Mouse (Mus musculus) forebrain, embryonic 15.5 days (tissue): ENCODE data around the gene Rcbtb2. TPM values are rescaled to one million over a fixed set of nuclear protein-coding genes. Genes with fewer than 3 reads are reported as not detected.
"Not testable (repeated sequence)": the region's sequence is repeated elsewhere in the genome, so short reads cannot be mapped to it uniquely, and the experiment has no call there.

Experiments
- ATAC-seq: fragments of 200-750 bp; cut with Nextera tagmentation; replicated peaks from 2 replicates; pipeline ENCODE4 v1.8.0; 2017; ENCODE audit warnings: mild to moderate bottlenecking, moderate TSS enrichment, moderate library complexity
- H3K27ac ChIP-seq: fragments of 300-500 bp; sonication (generic); replicated peaks from 2 replicates; pipeline ENCODE4 v1.5.1; 2015; ENCODE audit warnings: mild to moderate bottlenecking, inconsistent platforms
- H3K27me3 ChIP-seq: fragments of 300-500 bp; sonication (generic); 2 replicates; pipeline ENCODE4 v1.6.1; 2015; ENCODE audit warnings: inconsistent platforms
- H3K36me3 ChIP-seq: fragments of 300-500 bp; sonication (generic); 2 replicates; pipeline ENCODE4 v1.6.1; 2015; ENCODE audit warnings: mild to moderate bottlenecking, inconsistent platforms
- H3K4me1 ChIP-seq: fragments of 300-500 bp; sonication (generic); 2 replicates; pipeline ENCODE4 v1.6.1; 2015; ENCODE audit warnings: inconsistent platforms
- H3K4me2 ChIP-seq: fragments of 300-500 bp; sonication (generic); replicated peaks from 2 replicates; pipeline ENCODE4 v1.6.1; 2015; ENCODE audit warnings: mild to moderate bottlenecking, inconsistent platforms
- H3K4me3 ChIP-seq: fragments of 300-500 bp; sonication (generic); 2 replicates; pipeline ENCODE4 v1.5.1; 2015; ENCODE audit warnings: mild to moderate bottlenecking, inconsistent platforms
- H3K9ac ChIP-seq: fragments of 300-500 bp; sonication (generic); replicated peaks from 2 replicates; pipeline ENCODE4 v1.6.1; 2015; ENCODE audit warnings: mild to moderate bottlenecking, inconsistent platforms
- H3K9me3 ChIP-seq: fragments of 300-500 bp; sonication (generic); 2 replicates; pipeline ENCODE4 v1.6.1; 2016; ENCODE audit warnings: inconsistent platforms
- WGBS: fragments of 180-500 bp; shearing (Covaris S2); methylation state at CpG from one replicate; pipeline ENCODE4 v1.1.7; 2015; ENCODE audit warnings: mixed read lengths; 5-methylcytosine and 5-hydroxymethylcytosine counted together
- polyA plus RNA-seq: library from polyadenylated mRNA; unstranded; fragments of >200 nt; fragmentation: Nextera tagmentation; extraction: Ambion mirVana; gene quantifications from 2 replicates; pipeline ENCODE4 v1.2.1, GENCODE M21; 2015

Gene Rcbtb2
- 87.5 and 90.8 TPM in 2 replicates for polyA plus RNA-seq

DNA sequence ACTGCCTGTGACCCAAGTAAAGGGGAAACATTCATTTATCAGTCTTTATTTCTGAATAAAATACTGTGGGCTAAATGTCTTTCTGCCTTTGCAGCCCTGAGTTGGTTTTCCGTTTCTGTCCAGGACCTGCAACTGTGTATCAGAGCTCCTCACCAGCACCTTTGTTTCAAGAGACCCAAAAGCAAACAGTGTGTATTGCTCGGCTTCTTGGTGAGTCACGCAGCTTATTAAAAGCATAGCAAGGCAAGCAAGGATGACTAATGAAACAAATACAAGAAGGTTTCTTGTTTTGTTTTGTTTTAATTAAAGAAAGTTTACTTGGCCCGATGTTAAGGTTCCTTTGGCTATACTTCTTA lies at the start of gene Rcbtb2:
Gene Rcbtb2, plus strand, starts transcription at position 115 of the 356 bp plus-strand sequence.
- Histone ChIP-seq H3K27me3 (no peaks in the 10 kb centered on the region), H3K4me2 (no peak within 1 kb of the TSS), H3K4me3 (no peak within 1 kb of the TSS), H3K36me3 (no peaks in the 10 kb centered on the region), H3K9ac (no peak within 1 kb of the TSS), H3K27ac (no peak within 1 kb of the TSS), H3K4me1 (no peaks in the 10 kb centered on the region), H3K9me3 (no peaks in the 10 kb centered on the region)
- ATAC-seq: no peak
- 39% methylated on average over 4 of the region's 4 CpGs for WGBS

GRCm38 (mm10) chr14:73083563-73083962 lies 39.3 kb upstream of the Rcbtb2 start:
- H3K4me3 ChIP-seq: no peak overlapping the region
- H3K36me3 ChIP-seq: no peaks in the 10 kb centered on the region
- H3K9ac ChIP-seq: no peak overlapping the region
- 90% methylated on average over 2 of the region's 2 CpGs for WGBS
- H3K27ac ChIP-seq: no peak overlapping the region
- no peaks in the 10 kb centered on the region for H3K27me3 ChIP-seq
- H3K4me2 ChIP-seq: no peak overlapping the region
- ATAC-seq: no peak
- no peaks in the 10 kb centered on the region for H3K9me3 ChIP-seq
- no peaks in the 10 kb centered on the region for H3K4me1 ChIP-seq

GRCm38 (mm10) chr14:73086425-73086824 lies 36.4 kb upstream of the Rcbtb2 start:
- Histone ChIP-seq H3K9me3 (no peaks in the 10 kb centered on the region), H3K4me1 (no peaks in the 10 kb centered on the region)

DNA sequence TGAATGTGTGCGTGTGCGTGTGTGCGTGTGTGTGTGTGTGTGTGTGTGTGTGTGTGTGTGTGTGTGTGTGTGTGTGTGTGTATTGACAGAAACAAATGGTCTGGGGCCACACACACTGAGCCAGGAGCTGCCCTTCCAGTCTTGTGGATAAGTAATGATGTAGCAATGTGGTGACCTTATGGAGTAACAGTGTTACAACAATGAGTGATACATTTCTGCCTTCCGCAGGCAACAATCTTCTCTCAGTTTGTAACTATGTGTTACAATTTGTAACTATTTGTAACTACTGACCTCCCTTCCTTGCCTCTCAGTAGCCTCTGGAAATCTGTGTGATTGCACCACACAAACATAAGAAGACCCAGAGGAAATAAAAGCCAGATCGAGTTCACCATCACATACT lies 35.6 kb upstream of the Rcbtb2 start:
- H3K4me2 ChIP-seq: no peak overlapping the region
- H3K27me3 ChIP-seq: no peaks in the 10 kb centered on the region
- no peak overlapping the region for H3K27ac ChIP-seq
- H3K4me1 ChIP-seq: no peaks in the 10 kb centered on the region
- H3K9me3 ChIP-seq: no peaks in the 10 kb centered on the region
- 90% methylated on average over 5 of the region's 5 CpGs for WGBS
- H3K36me3 ChIP-seq: no peaks in the 10 kb centered on the region
- no peak for ATAC-seq
- no peak overlapping the region for H3K9ac ChIP-seq
- H3K4me3 ChIP-seq: no peak overlapping the region

More at GRCm38 (mm10) chr14:73086425-73086824, 36.4 kb upstream of the Rcbtb2 start:
- Histone ChIP-seq H3K4me2 (no peak overlapping the region), H3K27me3 (no peaks in the 10 kb centered on the region), H3K36me3 (no peaks in the 10 kb centered on the region), H3K9ac (no peak overlapping the region), H3K4me3 (no peak overlapping the region), H3K27ac (no peak overlapping the region)
- 56% methylated on average over 3 of the region's 3 CpGs for WGBS
- no peak for ATAC-seq

DNA sequence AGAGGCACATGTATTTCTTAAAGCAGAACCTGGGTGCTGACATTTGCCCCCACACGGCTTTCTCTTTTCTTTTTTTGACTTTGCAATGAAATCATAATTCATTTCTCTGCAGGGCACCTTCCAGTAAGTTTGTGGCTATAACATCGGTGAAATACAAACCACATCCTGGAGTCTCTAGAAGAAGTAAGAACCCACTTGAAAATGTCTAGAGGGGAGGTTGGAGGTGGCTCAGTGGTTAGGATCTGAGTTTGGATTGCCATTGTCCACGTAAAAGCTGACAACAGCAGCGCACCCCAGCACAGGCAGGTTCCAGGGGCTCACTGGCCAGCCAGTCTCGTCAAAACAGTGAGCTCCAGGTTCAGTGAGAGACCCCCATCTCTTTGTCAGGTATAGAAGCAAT lies 35.1 kb upstream of the Rcbtb2 start:
- 90% methylated on average over 5 of the region's 5 CpGs for whole genome bisulfite sequencing
- no peak overlapping the region for H3K9ac ChIP-seq
- no peaks in the 10 kb centered on the region for H3K9me3 ChIP-seq
- H3K4me3 ChIP-seq: no peak overlapping the region
- no peaks in the 10 kb centered on the region for H3K36me3 ChIP-seq
- no peak for ATAC-seq
- no peaks in the 10 kb centered on the region for H3K4me1 ChIP-seq
- H3K27ac ChIP-seq: no peak overlapping the region
- H3K27me3 ChIP-seq: no peaks in the 10 kb centered on the region
- no peak overlapping the region for H3K4me2 ChIP-seq

DNA sequence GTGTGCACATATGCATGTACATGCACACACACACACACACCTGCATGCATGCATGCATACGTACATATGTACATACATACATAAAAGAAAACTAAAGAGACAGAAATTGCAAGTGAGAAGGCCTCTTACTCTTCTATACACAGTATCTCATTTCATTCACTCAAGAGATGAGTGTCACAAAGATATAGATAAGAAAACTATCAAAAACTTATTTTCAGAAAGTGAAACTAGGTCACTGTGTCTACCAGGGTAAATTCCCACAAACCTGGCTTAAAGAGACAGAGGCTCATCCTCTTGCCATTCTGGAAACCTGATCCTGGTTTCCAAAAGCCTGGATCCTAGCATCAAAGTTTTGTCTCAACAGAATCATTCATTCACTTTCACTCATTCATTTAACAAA lies 34.6 kb upstream of the Rcbtb2 start:
- no peak overlapping the region for H3K4me3 ChIP-seq
- H3K27me3 ChIP-seq: no peaks in the 10 kb centered on the region
- H3K36me3 ChIP-seq: no peaks in the 10 kb centered on the region
- no peaks in the 10 kb centered on the region for H3K9me3 ChIP-seq
- ATAC-seq: no peak
- WGBS: 88% methylated on average over 1 of the region's 1 CpGs
- no peak overlapping the region for H3K9ac ChIP-seq
- no peaks in the 10 kb centered on the region for H3K4me1 ChIP-seq
- no peak overlapping the region for H3K27ac ChIP-seq
- H3K4me2 ChIP-seq: no peak overlapping the region

- Histone ChIP-seq H3K9me3 (no peaks in the 10 kb centered on the region), H3K36me3 (no peaks in the 10 kb centered on the region), H3K27me3 (no peaks in the 10 kb centered on the region), H3K9ac (no peak overlapping the region), H3K27ac (no peak overlapping the region), H3K4me2 (no peak overlapping the region), H3K4me1 (no peaks in the 10 kb centered on the region), H3K4me3 (no peak overlapping the region)
- ATAC-seq: no peak
- 94% methylated on average over 3 of the region's 3 CpGs for WGBS
These were observed 30.0 kb upstream of the Rcbtb2 start for GRCm38 (mm10) chr14:73092871-73093270.

- H3K4me3 ChIP-seq: no peak overlapping the region
- H3K4me1 ChIP-seq: no peaks in the 10 kb centered on the region
- H3K27me3 ChIP-seq: 0 out of 2 replicates have a peak, but pooled peaks cover 3% of the 10 kb centered on the region
- no peak overlapping the region for H3K27ac ChIP-seq
- no peak overlapping the region for H3K9ac ChIP-seq
- H3K9me3 ChIP-seq: no peaks in the 10 kb centered on the region
- ATAC-seq: no peak
- H3K36me3 ChIP-seq: no peaks in the 10 kb centered on the region
- no peak overlapping the region for H3K4me2 ChIP-seq
- 73% methylated on average over 13 of the region's 13 CpGs for WGBS
These were observed 27.9 kb upstream of the Rcbtb2 start for GRCm38 (mm10) chr14:73094802-73095550.

DNA sequence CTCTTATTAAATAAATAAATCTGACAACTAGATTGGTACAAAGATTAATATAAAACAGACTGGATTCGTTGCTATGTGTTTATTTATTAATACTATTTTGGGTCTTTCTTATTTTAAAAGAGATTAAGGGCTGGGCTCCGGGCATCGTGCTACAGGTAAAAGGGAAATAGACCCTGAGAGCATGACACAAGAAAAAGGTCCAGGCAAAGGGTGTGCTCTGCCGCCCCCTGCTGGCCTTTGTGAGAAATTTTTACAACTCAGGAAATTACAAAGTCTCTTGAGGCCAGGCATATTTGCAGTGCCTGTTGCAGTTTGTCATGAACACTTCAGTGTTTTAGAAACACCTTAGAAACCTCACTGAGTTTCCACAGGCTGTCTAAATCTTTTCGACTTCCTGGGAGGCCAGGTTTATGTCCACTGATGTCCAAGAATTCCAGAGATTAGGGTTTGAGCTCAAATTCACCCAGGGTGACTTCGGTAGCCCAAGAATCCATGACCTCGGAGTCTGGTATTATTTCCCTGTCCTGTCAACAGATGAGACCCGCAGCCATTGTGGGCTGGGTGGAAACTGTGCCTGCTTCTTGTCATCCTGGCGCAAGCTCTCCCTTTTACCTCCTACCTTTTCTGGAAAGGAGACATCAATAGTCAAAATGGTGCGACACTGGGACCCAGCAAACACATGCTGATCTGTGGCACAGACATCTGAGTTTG lies 24.0 kb upstream of the Rcbtb2 start:
- Histone ChIP-seq H3K36me3 (no peaks in the 10 kb centered on the region), H3K4me3 (no peak overlapping the region), H3K4me2 (no peak overlapping the region), H3K27me3 (0 out of 2 replicates have a peak, but pooled peaks cover 3% of the 10 kb centered on the region), H3K9ac (no peak overlapping the region), H3K27ac (no peak overlapping the region), H3K4me1 (no peaks in the 10 kb centered on the region), H3K9me3 (no peaks in the 10 kb centered on the region)
- 41% methylated on average over 10 of the region's 10 CpGs for WGBS
- ATAC-seq: no peak

DNA sequence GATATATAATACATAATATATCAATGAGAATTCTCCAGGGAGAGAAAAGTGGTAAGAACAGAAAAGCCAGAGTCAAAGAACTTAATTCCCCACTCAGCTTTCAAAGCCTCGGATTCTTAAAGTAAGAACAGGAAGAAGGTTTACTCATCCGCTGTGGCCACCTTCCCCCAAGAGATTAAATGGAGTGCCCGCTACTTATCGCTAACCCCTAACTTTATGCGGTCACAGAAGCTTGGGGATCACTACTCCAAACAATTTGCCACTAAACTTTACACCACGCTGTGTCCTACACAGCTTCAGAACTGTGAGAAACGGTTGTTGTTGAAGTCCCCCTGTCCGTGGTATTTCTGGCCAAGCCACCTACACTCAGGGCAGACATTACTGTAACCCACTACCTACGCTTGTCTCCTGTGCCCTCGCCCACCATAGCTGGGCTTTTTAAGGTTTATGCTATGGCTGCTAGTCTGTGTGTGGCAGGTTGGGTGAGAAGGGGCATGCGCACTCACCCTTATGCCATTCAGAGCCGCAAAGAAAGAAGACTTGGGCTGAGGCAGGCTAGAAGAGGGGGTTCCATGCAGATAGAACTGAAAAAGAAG lies 20.5 kb upstream of the Rcbtb2 start:
- WGBS: 75% methylated on average over 12 of the region's 12 CpGs
- 0 out of 2 replicates have a peak, but pooled peaks cover 3% of the 10 kb centered on the region for H3K27me3 ChIP-seq
- no peak for ATAC-seq
- H3K9ac ChIP-seq: no peak overlapping the region
- no peaks in the 10 kb centered on the region for H3K36me3 ChIP-seq
- no peak overlapping the region for H3K4me2 ChIP-seq
- no peaks in the 10 kb centered on the region for H3K4me1 ChIP-seq
- no peaks in the 10 kb centered on the region for H3K9me3 ChIP-seq
- no peak overlapping the region for H3K4me3 ChIP-seq
- H3K27ac ChIP-seq: no peak overlapping the region

DNA sequence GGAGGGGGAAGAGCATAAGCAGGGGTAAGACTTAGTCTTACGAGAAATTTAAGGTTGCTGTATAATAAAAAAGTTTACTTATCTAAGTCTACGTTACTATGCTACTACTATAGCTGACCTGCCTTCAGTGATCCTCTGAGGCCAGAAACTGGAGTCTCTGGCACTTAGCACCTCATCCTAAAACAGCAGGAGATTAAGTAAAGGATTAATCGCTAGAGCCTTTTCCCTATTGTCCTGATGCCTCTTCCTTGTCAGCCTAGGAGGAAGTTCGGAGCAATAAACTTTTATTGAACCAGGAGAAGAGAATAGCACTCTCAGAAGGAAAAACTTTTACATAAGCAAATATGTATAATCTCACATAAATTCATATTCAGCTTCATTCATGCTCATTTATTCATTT lies 19.9 kb upstream of the Rcbtb2 start:
- H3K4me1 ChIP-seq, H3K9me3 ChIP-seq, ATAC-seq, H3K27me3 ChIP-seq, H3K4me3 ChIP-seq, H3K9ac ChIP-seq, H3K36me3 ChIP-seq, H3K27ac ChIP-seq, H3K4me2 ChIP-seq: not testable (repeated sequence)
- 29% methylated on average over 4 of the region's 4 CpGs for WGBS

DNA sequence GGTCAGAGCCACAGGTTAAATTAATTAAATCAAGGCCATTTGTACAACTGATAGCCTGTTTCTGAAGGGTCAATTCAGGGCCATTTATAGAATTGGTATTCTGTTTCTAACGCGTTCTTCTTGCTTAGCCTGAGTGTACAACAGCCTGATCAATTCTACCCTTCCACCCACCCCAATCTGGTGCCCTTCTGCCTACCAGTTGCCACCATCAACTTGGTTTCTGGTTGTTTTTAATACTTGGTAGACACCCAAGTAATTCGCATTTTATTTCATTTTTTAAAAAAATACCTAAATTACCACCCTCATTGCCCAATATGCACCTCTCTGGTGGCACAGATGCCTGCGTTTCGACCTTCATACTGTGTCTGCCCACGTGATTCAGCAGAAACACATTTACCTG lies 17.9 kb upstream of the Rcbtb2 start:
- 84% methylated on average over 6 of the region's 6 CpGs for WGBS

More for the DNA sequence above, 17.9 kb upstream of the Rcbtb2 start:
- Histone ChIP-seq H3K36me3 (no peaks in the 10 kb centered on the region), H3K4me1 (no peaks in the 10 kb centered on the region), H3K9me3 (no peaks in the 10 kb centered on the region), H3K27ac (no peak overlapping the region), H3K9ac (no peak overlapping the region), H3K27me3 (no peaks in the 10 kb centered on the region), H3K4me3 (no peak overlapping the region), H3K4me2 (no peak overlapping the region)
- no peak for ATAC-seq
